Mouse (Mus musculus) mouse embryonic stem cell (cell line): ENCODE results near the gene Gstm7.

ENCODE experiments used
- in situ Hi-C, 2 experiments: fragments of 300-500 bp; cut with MboI; formaldehyde crosslinking; loops; 1 replicate in 1 of 2; 3 replicates in 1 of 2; pipeline ENCODE4 v1.14.3; 2019 to 2020; ENCODE audit warnings: low sequenced_read_pairs in 2 of 2, low pct_unique_long_range_greater_than_20kb in 1 of 2, mixed read lengths in 1 of 2; ENCODE audit not compliant: unreplicated experiment in 1 of 2

Gene Gstm7

DNA sequence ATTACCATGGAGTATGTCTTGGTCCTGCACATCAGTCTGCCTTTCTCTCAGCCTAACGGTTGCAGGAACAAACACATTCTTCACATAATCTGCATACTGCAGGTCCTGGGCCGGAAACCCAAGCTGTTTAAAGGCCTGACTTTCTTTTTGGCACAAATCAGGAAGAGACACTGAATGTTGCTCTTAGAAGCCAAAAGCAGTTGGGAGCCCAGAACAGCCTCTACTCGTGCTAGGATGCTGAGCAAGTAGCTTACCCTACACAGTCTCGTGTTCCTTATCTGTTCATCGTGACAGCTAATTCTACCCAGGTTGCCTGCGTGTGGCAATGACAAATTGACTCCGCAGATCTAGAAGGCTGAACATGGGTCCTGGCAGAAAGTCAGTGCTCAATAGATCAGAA is 8.9 kb upstream of the Gstm7 start:
- in situ Hi-C loops: no loop called here

DNA sequence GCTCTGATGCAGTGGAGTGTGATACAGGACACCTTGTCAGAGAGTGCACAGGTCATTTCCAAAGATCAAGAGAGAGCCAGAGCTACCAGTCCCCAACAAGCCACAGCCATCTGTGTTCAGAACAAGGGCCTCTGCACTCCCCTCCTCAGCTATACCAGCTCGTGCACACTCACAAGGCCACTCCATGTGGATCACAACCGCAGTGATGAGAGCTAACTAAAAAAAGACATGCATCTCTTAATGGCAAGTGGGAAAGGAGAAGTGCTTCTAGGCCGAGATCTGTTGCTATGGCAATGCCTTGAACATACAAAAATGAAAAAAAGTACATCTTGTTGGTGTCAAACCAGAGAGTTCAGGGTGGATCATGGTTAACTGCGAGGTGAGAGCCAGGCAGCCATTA is 8.2 kb upstream of the Gstm7 start:
- in situ Hi-C loops: loop anchor here in 1 of 2 experiments (10.0 kb wide), 1 partner anchor 125 kb away; no protein-coding TSS in a partner anchor

DNA sequence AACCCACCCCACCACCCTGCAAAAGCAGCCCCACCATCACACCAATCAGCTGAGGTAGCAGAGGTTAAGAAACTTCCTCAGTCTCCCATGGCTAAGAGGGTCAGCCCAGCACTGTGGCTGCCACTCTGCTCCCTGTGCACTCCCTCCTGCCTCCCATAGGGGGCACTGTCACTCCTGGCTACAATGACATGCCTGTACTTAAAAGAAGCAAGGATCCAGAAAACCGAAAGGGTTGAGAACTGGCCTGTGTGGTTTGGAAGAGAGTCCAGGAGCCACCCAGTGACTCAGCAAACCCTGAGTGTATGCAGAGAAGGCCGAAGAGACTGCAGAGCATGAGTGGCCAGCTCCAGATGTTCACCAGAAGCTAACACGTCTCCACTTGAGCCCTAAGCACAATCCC is 7.8 kb upstream of the Gstm7 start:
- in situ Hi-C loops: loop anchor here in 1 of 2 experiments (10.0 kb wide), 1 partner anchor 125 kb away; no protein-coding TSS in a partner anchor

DNA sequence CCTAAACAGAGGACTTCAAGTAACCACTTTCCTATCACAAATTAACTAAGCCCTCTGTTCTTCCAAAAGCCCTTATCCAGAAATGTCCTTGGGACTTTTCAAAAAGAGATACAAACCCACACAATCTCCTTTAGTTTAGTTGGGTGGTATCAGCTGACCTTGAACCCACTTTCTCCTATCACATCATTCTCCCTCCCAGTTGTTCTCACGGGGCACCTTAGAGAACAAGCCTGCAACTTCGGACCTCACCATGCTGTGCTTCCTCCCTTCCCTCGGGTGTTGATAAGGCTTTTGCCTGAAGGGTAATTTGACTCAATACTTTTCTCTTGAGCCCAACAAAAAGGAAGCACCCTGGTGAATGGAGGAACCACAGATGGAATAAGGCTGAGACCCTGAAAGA is 4.3 kb upstream of the Gstm7 start:
- in situ Hi-C loops: loop anchor here in 1 of 2 experiments (10.0 kb wide), 1 partner anchor 129 kb away; no protein-coding TSS in a partner anchor

DNA sequence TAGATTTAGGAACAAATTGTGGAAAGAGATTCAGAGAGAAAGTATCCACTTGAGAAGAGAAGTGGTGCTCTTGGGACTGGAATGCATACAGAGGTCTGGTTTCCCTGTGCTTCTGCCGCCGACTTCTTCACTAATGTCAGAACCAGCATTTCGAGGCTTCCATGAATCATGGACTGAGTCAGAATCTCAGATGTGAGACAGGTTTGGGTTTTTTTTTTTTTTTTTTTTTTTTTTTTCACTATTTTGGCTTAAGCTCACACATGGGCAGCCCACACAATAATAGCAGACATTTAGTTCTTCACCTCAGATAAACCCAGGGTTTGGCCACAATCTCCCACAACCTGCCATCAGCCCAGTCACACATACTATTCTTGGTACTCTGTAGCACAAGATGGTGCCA is 3.7 kb upstream of the Gstm7 start:
- in situ Hi-C loops: loop anchor here in 1 of 2 experiments (10.0 kb wide), 1 partner anchor 130 kb away; no protein-coding TSS in a partner anchor

DNA sequence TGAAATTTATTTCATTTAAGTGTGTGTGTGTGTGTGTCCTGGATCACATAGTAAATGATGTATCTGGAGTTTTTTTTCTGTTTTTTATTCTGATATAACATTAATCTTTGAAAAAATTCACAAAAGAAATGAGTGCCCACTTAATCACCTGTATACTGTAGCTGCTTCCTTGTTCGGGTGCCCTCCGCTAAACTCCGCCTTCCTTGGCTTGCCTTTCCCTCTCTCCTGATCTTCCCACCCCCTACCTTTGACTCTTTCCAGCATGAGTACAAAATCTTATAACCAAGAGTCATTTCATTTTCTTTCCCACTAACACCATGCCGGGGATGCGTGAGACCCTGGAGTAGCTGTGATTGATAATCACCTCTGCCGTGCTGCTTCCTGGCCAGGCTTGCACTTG is 511 bp upstream of the Gstm7 start:
- in situ Hi-C loops: loop anchor here in 1 of 2 experiments (10.0 kb wide), 1 partner anchor 133 kb away; no protein-coding TSS in a partner anchor

DNA sequence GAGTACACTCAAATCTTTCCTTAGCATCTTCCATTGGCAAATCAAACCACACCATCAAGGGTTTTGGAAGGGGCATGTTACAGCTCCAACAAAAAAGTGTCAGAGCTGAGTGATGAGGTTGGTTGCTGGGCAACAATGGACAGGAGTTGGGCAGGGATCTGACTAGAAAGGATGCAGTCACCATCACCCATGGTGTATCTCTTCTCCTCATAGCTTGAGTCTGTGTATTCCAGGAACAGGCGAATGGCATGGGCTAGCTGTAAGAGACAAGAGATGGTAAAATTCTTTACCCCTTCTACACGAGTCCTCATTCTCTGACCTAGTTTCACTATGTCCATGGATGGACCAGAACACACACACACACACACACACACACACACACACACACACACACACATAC is 483 bp downstream of the Gstm7 start:
- in situ Hi-C loops: loop anchor here in 1 of 2 experiments (10.0 kb wide), 1 partner anchor 134 kb away; no protein-coding TSS in a partner anchor

DNA sequence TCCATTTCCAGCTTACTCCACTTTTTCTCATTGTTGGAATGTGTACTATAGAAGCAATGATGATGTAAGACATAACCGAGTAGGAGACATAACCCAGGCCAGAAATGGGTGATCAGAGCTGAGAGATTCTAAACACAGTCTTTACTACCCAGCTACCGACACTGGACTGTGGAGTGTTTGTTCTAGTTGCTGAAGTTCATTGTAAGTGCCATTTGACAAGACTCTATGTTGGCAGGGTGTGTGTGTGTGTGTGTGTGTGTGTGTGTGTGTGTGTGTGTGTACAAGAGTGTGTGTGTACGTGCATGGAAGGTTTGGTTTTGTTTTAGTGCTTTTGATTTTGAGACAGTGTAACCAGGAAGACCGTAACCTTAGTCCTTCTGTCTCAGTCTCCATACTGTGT is 1.9 kb downstream of the Gstm7 start:
- in situ Hi-C loops: loop anchor here in 1 of 2 experiments (10.0 kb wide), 1 partner anchor 135 kb away; no protein-coding TSS in a partner anchor

DNA sequence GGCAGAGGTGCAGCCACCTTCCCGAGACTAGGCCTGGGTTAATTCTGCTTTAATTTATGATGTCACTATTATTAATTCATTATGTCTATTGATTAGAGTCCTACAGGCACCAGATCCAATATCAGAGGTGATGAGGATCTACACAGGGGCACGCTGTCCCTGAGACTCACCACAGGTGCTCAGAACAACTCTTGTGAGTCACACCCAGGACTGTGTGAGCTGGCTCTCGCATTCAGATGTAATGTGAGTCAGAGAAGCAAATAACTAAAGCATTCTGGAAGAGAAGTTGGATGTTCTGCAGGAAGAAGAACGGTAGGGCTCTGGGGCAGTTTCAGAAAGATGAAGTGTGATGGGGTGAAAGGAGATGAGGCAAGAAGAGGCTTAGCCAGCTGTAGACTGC is 2.4 kb downstream of the Gstm7 start:
- in situ Hi-C loops: no loop called here

DNA sequence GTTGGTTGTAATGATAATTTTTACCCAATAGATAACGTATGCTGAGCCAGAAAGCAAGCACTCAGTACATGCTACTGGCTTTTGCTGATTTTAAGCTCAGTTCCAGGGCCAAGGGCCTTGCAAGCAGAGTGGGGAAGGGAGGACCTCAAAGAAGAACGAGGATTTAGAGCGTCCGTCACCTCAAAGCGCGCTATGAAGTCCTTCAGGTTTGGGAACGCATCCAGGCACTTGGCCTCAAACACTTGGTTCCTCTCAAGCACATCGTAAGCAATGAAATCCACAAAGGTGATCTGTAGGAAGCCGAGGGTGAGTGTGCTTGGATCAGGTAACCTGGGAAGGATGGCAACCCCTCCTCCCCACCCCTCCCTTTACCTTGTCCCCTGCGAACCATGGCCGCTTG is 2.9 kb downstream of the Gstm7 start:
- in situ Hi-C loops: no loop called here

DNA sequence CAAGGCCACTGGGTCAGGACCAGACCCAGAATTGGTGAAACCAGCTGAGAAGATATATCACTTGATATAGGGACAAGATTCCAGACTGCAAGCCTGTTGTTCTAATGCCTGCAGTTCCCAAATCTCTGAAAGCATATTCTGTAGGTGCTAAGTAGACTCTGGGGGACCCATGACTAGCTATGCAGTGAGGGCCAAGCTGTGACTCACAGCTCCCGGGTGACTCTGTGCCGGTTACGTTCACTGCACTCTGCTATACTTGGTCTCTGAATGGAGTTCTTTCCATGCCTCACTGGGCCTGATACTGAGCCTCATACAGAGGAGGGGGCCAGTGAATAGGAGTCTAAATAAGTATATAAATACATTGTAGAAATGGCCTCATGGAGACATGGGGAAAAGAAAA is 3.8 kb downstream of the Gstm7 start:
- in situ Hi-C loops: no loop called here

DNA sequence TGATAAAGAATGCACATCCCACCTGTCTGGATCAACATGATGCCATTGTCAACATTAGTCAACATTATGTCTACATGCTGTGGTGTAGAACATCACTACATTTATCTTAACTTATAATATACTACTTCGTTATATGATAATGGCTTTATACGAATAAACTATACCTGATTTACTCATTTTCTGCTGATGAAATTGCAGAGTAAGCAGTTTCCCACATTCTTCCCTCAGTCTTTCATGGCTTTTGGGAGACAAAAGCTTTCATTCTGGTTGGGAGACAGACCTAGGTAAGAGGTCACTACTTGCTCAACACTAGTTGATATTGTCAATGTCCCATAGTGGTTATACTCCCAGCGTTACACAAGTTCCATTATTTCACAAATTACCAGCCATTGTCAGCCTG is 6.3 kb downstream of the Gstm7 start:
- in situ Hi-C loops: no loop called here

DNA sequence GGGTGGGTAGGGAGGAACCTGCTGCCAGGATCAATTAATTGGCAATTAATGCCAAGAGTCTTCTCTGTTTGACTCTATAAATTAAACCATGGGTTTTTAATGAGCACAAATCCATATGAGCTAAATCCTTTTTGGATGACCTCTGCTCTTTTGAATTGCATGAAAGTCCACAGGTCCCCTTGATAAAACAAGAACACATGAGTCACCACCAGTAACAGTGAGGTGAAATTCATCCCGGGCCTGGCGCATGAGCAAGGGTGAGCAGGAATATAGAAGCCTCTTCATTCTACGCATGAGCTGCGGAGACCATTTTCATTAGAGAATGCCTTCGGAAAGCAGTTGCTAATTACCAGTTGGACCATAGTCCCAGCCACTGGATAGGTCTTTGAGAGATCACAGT is 11.3 kb downstream of the Gstm7 start:
- in situ Hi-C loops: no loop called here

DNA sequence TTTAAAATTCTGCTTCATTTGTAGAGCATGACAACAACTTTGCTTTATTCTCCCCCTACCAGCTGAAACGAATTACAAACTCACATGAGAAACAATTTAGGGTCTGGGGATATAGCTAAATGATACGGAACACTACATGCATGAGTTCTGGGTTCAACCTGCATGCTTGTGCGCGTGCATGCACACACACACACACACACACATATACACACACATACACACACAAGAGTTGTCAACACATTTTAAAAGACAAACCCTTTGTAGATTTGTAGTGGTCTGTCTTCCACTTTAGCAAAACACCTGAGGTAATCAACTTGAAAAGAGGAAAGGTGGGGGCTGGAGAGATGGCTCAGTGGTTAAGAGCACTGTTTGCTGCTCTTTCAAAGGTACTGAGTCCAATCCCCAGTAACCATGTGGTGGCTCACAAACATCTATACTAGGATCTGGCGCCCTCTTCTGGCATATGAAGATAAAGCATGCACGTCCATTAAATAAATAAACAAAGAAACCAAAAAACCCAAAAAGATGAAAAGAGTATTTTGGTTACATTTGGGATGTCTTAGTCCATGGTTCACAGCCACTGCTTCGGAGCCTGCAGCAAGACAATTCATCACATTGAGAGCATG is 13.7 kb downstream of the Gstm7 start:
- in situ Hi-C loops: no loop called here

DNA sequence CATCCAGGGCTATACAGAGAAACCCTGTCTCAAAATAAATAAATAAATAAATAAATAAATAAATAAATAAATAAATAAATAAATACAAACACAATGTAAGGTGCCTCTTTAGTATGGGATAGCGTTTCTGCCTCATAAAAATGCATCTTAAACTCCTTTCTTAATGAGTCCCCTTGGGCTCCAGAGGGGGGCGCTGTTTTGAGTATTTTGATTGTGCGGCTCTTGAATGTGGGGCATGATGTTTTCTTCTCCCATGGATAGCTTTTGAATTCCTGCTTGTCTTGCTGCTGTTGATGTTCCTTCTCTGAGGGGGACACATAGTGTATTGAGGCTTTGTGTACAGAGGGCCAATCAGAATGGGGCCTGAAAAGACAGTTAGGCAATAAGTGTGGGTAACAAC is 14.5 kb downstream of the Gstm7 start:
- in situ Hi-C loops: no loop called here

DNA sequence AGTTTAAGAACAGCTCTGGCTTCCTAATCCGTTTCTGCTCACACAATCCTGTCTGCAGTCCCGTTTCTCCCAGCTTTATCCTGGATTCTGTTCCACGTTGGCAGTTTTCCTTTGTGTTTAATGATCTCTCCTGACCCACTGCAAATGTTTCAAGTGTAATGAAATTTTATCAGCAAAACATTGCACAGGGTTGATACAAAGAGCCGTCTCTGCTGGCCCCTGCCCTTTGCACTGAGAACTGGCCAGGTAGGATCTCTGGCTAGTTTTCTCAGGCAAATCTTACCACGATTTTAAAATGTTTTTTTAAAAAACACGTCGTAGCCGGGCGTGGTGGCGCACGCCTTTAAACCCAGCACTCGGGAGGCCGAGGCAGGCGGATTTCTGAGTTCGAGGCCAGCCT is 14.9 kb downstream of the Gstm7 start:
- in situ Hi-C loops: no loop called here

DNA sequence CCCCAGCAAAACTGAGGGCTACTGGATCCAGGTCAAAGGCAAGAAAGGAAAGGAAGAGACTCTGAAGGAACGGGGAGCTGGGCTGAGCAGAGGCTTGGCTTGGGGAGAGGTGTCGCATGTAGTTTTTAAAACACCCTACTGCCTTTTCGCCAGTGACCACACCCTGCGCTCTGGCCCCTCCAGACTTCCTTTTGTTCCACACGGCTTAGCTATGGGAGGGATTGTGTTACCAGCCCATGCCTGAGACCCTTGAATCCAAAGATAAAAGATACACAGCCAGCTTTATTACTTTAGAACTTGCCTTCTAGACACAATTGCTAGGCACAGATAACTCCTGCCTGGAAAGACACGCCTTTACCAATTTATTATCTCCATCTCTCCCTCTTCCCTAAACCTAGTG is 25.7 kb downstream of the Gstm7 start:
- in situ Hi-C loops: no loop called here

DNA sequence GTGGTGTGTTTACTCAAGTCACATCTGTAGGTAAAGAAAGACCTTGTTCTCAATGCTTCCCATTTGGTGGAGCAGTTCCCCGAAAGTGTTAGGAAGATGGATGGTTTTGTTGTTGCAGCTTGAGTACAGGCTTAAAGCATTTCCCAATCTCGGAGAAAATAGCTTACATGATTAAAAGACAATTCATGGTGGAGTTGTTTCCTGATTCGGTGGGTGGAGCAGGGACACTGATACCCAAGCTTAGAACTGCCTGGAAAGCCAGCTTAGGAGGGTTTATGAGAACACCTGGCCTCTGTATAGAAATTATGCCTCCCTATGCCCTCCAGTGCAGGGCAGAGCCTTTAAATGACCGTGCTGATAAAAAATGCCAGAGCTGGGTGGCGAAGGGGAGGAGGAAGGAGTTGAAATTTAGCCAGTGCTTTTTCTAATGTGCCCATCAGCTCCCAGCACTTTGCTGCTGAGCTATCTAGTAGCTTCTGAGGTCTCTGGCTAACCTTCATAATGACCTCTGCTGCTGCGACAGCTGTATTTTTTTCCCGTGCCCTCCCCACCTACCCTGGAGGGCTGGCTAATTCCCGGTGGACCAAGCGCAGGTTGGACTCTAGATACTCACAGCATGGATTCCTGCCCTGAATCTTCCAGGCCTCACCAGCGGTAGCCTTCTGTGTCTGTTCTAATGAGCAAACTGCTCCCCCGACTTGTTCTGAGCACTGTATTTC is 30.5 kb downstream of the Gstm7 start:
- in situ Hi-C loops: no loop called here

DNA sequence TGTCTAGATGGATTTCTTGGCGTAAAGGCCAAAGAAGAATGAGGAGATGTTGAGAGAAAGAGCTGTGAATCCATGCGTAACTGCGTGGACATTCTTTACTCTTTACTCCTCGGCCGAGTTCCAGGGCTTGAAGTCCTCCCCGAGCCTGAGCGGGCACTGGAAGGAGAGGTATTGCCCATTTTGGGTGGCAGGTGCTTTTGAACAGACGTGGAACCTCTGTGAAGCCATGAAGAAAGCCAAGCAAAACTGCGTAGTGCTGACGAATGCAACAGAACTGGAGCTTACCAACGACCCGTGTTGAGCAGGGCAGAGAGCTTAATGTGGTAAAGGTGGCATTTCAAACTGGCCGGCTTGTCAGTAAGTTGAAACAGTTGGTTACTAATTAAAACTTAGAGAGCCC is 32.9 kb downstream of the Gstm7 start:
- in situ Hi-C loops: no loop called here
